Mouse (Mus musculus) MEL-GATA-1-ER (cell line): Measurements from ENCODE around the gene Cnih3.

Experiments
- DNase-seq: peaks from one replicate; pipeline ENCODE4 v3.0.0-alpha.2; 2012; ENCODE audit warnings: low read depth; ENCODE audit errors: extremely low read depth

Cnih3 gene

DNA sequence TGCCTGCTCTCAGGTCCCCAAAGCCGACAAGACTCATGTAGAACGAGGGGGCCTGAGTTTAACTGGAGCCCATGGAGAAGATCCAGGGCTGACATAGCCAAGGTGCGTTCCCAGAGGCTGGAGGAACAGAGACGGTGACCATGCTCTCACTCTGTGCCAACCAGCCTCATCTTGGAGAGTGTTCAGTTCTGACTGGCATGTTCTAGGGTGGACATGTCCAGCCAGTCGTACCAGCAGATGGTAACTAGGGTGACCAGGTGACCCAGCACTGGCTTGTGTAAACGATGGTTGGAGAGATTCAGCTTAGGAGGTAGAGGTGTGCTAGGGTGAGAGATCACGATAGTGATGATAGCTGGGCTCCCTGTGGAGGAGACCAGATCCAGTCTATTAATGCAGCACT, 50.6 kb downstream of the Cnih3 start:
- DNase-seq, result no peak

DNA sequence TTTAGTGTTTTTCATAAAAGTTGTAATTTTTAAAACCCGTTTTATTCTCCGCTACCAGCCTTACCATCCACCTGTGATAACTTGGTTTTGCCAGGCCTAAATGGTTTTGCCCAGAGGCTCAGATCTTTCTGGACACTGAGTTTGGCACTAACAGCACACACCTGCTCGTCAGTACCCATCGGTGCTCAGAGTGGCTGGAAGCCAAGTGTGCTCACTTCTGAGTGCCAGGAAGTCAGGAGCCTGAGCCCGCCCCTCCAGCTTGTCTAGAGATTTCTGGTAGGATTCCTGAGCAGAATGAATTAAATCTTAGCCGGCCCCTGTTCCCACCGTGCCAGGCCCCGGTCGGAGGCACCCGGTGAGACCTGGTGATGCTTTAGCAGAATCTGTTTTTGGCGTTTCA, 54.9 kb downstream of the Cnih3 start:
- no peak for DNase-seq

DNA sequence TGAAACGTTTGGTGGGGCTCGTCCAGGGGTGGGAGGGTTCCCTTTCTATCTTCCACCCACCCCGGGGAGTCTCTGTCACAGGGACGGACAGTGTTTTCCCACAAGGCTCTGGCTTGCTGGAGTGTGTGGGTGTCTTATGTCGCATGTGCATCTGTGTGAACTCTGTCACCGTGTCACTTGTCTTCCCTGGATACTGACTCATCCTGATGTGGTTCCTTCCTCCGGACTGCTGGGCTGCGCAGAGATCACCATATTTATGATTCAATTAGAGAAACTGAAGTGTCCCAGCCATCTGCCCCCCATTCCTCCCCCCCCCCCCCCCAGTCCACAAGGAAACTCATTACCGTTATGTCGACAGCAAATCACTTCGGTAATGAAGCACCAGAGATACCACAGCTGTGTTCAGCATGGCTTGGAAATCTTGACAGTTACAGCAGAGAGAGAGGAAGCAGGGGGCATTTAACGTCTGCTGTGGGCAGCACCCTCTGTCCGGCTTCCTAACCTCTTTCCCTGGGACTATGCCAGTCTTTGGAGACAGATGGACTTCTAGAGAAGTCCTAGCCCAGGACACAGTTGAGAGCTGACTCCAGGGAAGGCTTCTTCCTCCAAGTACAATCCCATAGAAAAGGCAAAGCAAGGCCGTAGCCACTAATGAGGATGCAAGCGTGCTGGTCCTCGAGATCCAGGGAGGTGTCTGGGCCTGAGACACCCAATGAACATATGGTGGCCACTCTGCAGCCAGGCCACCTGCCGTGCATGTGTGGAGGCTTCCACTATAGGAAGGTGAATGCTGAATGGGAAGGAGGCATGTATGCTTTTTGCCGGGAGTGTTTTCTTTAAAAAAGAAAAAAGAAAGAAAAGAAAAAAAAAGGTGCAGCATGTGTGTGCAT, 55.9 kb downstream of the Cnih3 start:
- no peak for DNase-seq

DNA sequence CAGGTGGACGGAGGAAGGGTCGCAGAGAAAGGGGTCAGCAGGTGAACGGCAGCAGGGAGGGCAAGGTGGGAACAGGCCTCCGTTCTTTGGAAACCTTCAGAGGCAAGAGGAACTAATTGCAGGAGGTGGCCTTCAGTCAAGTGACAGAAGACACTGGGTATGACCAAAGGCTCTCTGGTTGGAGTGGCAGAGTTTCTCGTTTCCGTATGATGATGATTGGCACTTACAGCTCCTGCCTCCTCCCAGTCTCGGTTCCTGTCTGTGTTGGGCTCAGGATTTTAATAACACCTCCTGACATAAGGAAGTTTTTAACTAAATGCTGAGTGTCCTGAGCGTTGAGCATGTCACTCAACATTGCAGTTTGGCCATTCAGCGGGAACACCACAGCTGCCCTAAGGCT, 57.3 kb downstream of the Cnih3 start:
- no peak for DNase-seq

DNA sequence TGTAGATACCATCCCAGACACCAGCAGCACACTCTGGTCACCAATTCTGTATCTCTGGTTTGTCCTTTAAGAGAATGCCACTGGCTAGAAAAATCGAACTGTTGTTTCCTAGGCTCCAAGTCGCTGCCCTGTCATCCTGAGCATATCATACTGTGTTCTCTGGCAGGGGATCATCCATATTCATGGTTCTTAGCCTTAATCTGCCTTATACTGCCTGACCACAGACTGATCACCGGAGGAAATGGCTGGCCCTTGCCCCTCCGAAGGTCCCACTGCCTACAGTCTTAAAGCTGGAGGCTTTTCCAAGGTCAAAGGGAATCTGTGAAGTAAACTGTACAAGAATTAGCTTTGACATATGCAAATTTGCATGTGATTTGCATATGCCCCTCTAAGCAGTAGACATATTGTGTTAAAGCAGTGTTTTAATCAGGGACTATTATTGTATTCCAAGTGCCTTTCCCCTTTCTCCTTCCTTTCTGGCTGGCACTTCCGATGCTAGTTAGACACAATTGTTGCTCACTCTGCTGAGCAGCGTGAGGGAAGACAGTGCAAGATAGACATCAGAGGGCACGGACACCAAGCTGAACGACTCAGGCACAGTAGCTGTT, 58.3 kb downstream of the Cnih3 start:
- DNase-seq, result no peak

DNA sequence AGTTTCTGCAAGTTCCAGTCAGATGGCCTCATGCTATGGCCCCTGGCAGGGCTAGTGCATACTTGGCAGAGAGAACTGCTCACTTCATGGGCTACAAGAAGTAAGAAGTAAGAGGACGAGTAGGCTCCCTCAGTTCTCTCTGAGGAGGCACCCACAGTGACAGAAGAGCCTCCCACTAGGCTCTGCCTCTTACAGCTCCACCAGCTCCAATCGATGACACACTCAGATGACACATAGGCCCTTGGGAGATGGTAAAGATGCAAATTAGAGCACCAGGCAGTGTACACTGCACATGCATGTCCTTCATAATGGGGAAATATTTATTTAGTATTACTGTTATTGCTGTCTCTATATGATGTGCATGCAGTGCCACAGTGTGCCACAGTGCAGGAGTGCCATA, 62.6 kb downstream of the Cnih3 start:
- no peak for DNase-seq

DNA sequence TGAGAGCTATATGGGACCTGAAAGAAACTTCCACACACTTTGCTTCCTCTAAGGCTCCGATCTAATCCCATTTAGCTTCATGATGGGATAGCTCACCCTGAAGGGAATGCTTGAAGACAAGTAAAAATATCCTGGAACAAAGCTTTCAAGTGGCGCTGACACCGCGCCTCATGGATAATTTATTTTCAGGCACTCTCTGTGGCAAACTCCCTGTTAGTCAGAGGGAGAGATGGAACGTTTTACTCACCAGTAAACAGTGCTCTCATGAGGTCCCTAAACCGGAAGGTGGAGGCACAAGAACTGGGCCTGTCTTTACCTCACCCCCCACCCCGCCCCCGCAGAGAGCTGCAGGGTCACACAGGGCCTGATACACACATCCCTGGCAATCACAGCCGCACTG, 64.4 kb downstream of the Cnih3 start:
- DNase-seq, result no peak

DNA sequence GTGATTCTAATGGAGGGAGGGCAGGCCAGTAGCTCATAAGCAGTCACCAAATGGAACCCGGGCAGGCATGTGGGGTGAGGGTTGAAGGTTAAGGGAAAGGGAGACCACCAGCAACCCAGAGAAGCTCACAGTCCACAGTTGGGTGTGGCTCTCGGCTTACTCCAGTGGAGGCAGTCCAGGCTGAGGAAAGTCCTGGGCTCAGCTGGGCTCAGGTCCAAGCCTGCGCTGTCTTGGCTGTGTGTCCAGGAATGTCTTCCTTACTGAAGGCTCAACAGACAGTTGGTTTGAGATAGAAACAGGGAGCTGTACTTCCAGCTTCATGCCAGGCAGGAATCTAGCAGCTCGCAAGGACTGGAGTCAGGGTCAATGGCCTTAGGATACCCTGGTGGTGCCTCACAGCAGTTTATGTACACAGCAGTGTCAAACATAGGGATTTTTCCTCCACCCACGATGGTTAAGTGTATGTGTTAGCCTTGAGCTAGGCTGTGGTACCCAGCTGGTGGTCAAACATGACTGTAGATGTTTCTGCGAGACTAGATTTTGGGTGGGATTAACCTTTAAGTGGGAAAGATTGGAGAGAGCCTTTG, 65.6 kb downstream of the Cnih3 start:
- no peak for DNase-seq

DNA sequence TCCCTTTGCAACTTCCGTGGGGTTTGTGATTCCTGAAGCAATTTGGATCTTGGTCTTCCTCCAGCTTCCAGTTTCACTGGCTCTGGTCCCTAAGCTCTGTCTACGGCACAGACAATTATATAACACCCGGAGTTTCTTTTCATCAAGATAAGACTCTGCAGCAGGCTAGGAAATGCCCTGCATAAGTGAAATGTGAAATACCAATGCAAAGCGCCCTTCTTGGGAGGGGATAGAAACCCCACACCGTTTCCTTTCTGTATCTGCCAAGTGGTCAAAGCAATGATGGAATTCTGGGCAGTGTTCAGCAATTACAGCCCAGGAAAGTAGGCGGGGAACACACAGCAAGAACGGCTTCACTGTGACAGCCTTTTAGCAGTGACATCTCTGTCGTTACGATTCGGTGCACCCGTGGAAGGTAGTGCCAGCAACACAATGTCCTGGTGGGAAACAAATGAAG, 67.7 kb downstream of the Cnih3 start:
- no peak for DNase-seq

DNA sequence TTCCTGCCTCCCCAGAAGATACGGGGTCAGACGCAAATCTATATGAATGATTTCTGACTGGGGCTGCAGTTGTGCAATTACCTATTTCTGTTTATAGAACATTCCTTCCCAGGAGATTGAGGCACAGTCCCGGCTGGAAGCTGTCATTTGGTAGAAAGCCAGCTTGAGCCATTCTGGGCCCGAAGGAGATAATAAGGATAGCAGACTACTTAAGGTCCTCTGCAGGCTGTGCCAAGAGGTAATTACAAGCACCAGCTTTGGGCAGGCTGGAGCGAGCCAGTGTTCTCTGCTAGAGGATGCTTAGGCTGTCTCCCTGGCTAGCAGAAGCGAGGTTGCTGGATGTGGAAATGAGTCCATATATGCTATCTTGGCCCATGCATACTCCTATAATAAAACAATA, 70.4 kb downstream of the Cnih3 start:
- no peak for DNase-seq

DNA sequence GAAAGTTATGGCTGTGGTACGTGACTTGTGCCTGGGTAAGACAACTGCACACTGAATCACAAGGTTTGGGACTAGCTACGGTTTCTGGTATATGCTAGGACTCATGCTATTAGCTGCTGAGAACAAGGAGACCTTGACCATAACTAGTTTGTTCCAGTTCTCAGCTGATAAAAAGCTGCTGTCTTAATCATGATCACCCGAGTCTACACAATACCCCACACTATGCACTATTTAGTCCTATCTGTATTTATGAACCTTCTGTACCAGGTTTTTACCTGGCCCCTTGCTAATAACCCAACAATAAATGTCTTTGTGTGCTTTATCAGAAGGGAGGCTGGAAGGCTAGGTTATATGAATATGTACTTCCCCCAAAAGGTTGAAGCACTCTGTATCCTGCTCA, 72.5 kb downstream of the Cnih3 start:
- no peak for DNase-seq

DNA sequence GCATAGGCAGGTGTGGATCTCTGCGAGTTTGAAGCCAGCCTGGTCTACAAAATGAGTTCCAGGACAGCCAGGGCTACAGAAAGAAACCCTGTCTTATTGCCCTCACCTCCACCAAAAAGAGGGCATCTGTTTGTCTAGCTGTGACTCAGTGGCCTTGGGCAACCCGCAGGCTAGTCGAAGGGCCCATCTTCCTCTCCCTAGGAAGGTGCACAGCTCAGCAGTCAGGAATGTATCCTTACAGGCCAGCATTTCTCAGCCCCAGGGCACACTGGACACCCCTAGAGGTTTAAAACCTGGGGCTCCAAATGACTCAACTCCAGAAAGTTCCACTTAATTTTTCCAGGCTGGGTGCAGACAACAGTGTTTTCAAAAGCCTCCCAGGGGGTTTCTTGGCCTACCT, 73.0 kb downstream of the Cnih3 start:
- no peak for DNase-seq

DNA sequence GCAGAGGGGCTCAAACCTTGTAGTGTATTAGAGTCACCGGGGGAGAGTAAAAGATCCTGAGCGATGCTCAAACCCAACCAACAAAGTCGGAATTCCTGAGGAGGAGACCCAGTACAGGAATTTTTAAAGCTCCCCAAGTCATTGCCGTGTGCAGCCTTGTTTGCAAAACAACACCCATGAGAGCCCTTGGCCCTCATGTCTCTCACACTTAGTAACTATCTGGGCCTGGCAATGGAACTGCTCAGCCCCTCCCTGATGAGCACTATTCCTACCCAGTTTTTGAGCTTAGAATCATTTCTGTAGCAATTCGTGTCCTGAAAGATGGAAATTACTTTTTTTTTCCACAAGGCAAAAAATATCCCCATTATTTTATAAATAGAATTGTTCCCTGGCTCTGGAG, 74.0 kb downstream of the Cnih3 start:
- no peak for DNase-seq

DNA sequence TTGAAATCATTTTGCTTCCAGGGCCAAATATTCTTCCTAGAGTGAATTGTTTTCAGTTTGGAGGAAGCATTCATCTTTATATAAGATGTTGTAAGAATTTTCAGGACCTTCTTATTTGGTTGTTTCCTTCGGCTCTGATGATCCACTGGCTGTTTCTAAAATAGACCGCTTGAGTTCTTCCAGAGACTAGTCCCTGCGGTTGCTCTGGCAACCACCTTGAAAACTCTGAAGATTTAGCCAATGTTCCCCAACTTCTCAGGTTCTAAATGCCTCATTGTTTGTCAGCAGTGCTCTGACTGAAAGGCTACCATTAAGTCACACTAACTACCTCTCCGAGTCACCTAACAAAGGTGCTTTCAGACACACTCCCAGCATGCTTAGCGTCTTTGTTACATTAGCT, 80.8 kb downstream of the Cnih3 start:
- DNase-seq, result no peak

DNA sequence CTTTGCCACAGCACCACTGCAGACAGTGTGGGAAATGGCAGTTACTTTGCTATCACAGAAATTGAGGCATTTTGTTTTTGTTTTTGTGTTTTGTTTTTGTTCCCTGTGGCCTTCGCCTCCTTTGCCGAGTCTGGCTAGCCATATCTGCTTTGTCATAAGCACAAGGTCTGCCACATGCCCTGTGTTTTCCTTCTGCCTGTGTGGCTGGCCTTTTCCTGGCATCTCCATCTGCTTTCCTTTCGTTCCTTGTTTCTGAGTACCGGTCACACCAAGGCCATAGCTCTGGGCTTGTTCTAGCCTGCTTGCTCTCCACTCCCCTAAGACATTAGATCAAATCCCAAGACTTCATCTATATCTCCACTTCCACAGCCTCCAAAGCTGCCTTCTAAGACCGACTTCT, 83.0 kb downstream of the Cnih3 start:
- no peak for DNase-seq

DNA sequence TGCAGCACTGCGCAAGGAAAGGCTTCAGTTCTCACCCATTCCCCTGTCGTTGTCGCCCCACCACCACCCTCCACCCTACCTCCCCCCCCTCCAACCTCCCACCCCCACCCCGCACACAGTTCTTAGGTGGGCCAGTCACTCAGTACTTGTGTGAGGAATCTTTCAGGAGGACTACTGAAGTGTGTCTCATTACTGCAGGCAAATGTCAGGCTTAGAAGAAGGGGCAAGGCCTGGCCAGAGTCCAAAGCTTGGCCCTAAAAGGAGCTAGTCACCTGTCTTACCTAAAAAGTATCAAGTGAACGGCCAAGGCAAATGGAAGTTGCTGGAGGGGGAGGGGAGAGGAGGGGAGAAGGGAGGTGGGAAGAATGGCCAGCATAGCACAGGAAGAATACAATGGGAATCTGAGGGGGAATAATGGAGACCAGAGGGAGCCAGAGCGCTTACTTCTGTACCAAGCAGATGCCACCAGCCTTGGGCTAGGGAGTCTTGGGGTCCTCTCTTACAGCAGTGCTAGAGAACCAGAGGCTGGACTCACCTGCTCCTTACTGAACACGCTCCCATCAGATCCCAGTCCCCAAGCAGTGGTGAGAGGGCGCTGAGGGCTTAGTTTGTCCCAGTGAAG, 88.7 kb downstream of the Cnih3 start:
- no peak for DNase-seq

DNA sequence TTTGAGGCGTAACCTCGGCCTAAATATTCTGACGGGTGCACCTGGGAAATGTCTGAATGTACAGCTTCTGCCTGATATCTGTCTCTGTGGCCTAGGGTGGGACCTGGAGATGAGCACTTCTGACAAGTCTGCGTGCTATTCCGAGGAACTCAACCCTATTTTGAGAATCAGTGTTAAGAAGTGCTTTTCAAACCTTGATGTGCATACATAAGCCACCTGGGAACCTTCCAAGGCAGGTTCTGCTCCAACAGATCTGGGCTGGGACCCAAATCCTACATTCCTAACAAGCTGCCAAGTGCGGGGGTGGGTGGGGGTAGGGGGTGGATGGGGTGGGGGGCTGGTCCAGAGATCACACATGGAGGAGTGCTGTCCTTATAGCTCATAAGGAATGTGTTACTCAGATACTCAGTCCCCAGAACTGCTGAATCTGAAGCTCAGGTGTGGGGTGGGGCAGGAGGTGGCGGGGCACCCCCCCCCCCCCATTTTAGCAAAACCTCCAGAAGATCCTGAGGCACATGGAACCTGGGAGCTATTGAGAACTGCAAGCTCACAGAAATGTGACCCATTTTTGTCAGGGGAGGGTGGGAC, 89.3 kb downstream of the Cnih3 start:
- no peak for DNase-seq

DNA sequence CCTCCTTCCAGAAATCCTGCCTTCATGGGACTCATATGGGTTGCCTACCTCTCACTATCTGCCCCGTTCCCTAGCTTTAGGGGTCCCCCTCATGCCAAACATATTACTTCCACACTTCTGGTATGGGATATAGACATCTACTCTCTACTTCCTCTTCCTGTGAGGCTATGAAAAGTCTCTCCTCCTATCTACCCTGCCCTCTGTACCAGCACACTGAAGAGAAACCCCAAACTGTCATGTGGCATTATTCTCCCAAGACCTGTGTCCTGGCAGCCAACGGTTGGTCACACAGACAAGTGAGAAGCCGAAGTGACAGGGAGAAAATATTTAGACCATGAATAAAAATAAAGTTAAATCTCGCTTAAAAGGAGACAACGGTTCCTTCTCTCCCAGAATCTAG, 92.6 kb downstream of the Cnih3 start:
- DNase-seq, result peak; percentile 57

DNA sequence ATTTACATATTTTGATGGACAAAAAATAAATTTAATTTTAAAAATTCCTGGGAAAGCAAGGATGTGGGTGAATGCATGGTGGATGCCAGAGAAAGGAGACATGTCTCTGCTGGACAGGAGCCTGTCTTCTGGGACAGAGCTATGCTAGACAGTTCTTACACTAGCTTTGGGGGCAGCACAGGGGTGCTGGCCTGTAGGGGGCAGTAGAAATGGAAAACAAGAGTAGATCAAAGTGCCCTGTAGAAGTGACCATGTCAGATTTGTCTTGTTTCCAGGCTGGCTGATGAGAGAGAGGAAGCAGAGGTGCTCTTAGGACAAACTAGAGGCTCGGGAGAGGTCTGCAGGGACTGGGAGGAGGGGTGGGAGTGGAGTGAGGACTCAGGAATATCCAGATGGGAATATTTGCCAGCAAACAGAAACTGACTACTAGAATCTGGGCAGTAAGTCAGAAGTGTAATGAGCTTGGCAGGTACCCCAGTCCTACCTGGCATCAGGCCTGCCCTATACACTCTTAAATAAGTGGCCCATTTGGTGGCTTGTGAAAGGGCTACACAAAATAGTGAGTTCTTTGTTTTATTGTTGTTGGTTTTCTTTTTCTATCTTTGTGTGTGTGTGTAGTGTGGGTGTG, 93.3 kb downstream of the Cnih3 start:
- DNase-seq, result peak; percentile 15

DNA sequence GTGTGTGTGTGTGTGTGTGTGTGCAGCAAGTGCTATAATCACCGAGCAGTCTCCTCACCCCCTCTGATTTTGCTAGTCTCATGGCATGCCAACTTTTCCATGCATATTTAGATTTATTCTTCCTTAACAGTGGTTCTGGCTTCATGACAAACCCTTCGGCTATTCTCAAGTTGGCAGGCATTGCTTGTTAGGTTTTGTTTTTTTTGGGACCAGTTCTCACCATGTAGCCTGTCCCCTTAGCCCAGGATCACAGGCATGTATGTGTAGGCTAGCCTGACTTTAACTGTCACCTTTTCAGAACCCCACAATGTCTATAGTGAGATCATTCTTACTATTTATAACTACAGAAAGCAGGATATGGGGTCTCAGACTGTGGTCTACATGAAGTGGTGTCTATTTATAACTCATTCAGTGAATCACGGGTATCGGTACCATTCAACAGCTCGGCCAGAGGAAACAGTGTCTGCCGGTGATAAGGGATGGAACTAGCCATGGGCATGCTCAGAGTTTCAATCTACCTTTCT, 94.2 kb downstream of the Cnih3 start:
- DNase-seq, result peak; percentile 44

DNA sequence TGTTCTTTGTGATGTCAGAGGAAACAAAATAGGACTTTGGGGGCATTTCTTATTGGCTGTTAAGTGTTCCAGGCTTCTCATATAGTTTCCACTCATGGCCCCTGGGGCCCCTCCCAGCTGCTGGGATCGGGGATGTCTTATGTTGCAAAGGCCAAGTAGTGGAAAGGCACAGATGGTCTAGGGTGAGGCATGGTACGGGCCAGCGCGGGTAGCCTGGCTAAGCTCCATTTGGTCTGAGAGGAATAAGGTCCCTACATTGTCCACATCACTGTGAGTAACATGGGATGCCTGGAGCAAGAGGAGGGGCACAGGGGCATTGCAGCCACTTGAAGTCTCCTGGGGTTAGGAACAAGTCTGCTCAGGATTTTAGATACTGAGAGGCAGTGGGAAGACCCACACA, 95.1 kb downstream of the Cnih3 start:
- no peak for DNase-seq
